Mouse (Mus musculus) c-Kit-positive CD71-positive TER-119-negative erythroid progenitor cells, embryonic 14.5 days (primary cell): Measurements from ENCODE around the gene Fmnl1.

Source experiments
- DNase-seq: peaks from one replicate; pipeline ENCODE4 v3.0.0-alpha.2; 2013; ENCODE audit warnings: low read depth

Gene Fmnl1

GRCm38 (mm10) chr11:103160738-103161137 is 10.2 kb upstream of the Fmnl1 start:
- DNase-seq: no peak

- no peak for DNase-seq
Measured at GRCm38 (mm10) chr11:103161449-103161848, 9.5 kb upstream of the Fmnl1 start.

- DNase-seq: no peak
Measured at GRCm38 (mm10) chr11:103162132-103162531, 8.8 kb upstream of the Fmnl1 start.

- no peak for DNase-seq
Measured at GRCm38 (mm10) chr11:103164391-103164790, 6.5 kb upstream of the Fmnl1 start.

- DNase-seq: no peak
Measured at GRCm38 (mm10) chr11:103168690-103169390, 2.1 kb upstream of the Fmnl1 start.

- no peak for DNase-seq
Measured at GRCm38 (mm10) chr11:103169664-103170063, 1.2 kb upstream of the Fmnl1 start.

- DNase-seq: no peak
Measured at GRCm38 (mm10) chr11:103170111-103170493, 805 bp upstream of the Fmnl1 start.

- DNase-seq: no peak
Measured at GRCm38 (mm10) chr11:103171286-103171620, 346 bp downstream of the Fmnl1 start.

GRCm38 (mm10) chr11:103171703-103172391 is 940 bp downstream of the Fmnl1 start:
- no peak for DNase-seq

- DNase-seq: no peak
Measured at GRCm38 (mm10) chr11:103172392-103173040, 1.6 kb downstream of the Fmnl1 start.

GRCm38 (mm10) chr11:103173041-103173770 is 2.3 kb downstream of the Fmnl1 start:
- DNase-seq: no peak

- no peak for DNase-seq
Measured at GRCm38 (mm10) chr11:103173771-103174344, 3.0 kb downstream of the Fmnl1 start.

- DNase-seq: no peak
Measured at GRCm38 (mm10) chr11:103174411-103174832, 3.5 kb downstream of the Fmnl1 start.

GRCm38 (mm10) chr11:103174891-103175391 is 4.0 kb downstream of the Fmnl1 start:
- no peak for DNase-seq

- DNase-seq: no peak
Measured at GRCm38 (mm10) chr11:103175688-103176442, 5.0 kb downstream of the Fmnl1 start.

GRCm38 (mm10) chr11:103176510-103176909 is 5.6 kb downstream of the Fmnl1 start:
- no peak for DNase-seq

GRCm38 (mm10) chr11:103177216-103177615 is 6.3 kb downstream of the Fmnl1 start:
- DNase-seq: no peak

- DNase-seq: no peak
Measured at GRCm38 (mm10) chr11:103177815-103178485, 7.0 kb downstream of the Fmnl1 start.

GRCm38 (mm10) chr11:103178748-103179147 is 7.8 kb downstream of the Fmnl1 start:
- DNase-seq: no peak

- no peak for DNase-seq
Measured at GRCm38 (mm10) chr11:103180426-103180825, 9.5 kb downstream of the Fmnl1 start.

GRCm38 (mm10) chr11:103181349-103181748 is 10.4 kb downstream of the Fmnl1 start:
- no peak for DNase-seq
